Mouse (Mus musculus): ENCODE measurements around the gene Cox6b1.

- TF ChIP-seq EP300 (IDR thresholded peaks at IDR 0.05; ENCODE audit: insufficient read depth, low read depth, low read length) (no peak), CTCF (IDR thresholded peaks at IDR 0.05) (no peak), POLR2A (IDR thresholded peaks at IDR 0.05; ENCODE audit: insufficient read depth, low read depth, low read length) (no peak)
These were observed 46.0 kb downstream of the Cox6b1 start for GRCm38 (mm10) chr7:30579950-30580349.
